Mouse (Mus musculus): ENCODE measurements around the gene Tmem239. TPM values are rescaled to one million over a fixed set of nuclear protein-coding genes. Genes with fewer than 3 reads are reported as not detected.

Tmem239 gene
- polyA plus RNA-seq, 1 experiment from 2014 or later: not detected

GRCm38 (mm10) chr2:130442162-130442561 lies 35.9 kb downstream of the Tmem239 start:
- H3K9ac ChIP-seq: no peak overlapping the region
- H3K27me3 ChIP-seq (ENCODE audit: control insufficient read depth, insufficient read depth, low read length): no peaks in the 10 kb centered on the region
- H3K9me3 ChIP-seq (ENCODE audit: control insufficient read depth, low read length): no peaks in the 10 kb centered on the region
- H3K36me3 ChIP-seq (replicated peaks; ENCODE audit: control insufficient read depth, insufficient read depth): peaks cover 68% of the 10 kb centered on the region
- H3K4me2 ChIP-seq (replicated peaks): no peak overlapping the region
- H3K4me1 ChIP-seq (replicated peaks; ENCODE audit: control insufficient read depth, insufficient read depth, low read length): no peaks in the 10 kb centered on the region
- 84% methylated on average over 10 of the region's 10 CpGs for WGBS
- H3K4me3 ChIP-seq (replicated peaks; ENCODE audit: low read length): no peak overlapping the region
- ATAC-seq (ENCODE audit: low FRiP score) (no peak), DNase-seq (ENCODE audit: low spot score) (no peak)
- no peak overlapping the region for H3K27ac ChIP-seq

GRCm38 (mm10) chr2:130448449-130448848 lies 42.2 kb downstream of the Tmem239 start:
- Histone ChIP-seq H3K36me3 (replicated peaks; ENCODE audit: control insufficient read depth, insufficient read depth) (peaks cover 11% of the 10 kb centered on the region), H3K4me3 (replicated peaks; ENCODE audit: low read length) (no peak overlapping the region), H3K9me3 (ENCODE audit: control insufficient read depth, low read length) (no peaks in the 10 kb centered on the region), H3K4me1 (replicated peaks; ENCODE audit: control insufficient read depth, insufficient read depth, low read length) (peaks cover 33% of the 10 kb centered on the region), H3K9ac (no peak overlapping the region), H3K4me2 (replicated peaks) (no peak overlapping the region), H3K27ac (no peak overlapping the region), H3K27me3 (ENCODE audit: control insufficient read depth, insufficient read depth, low read length) (peaks cover 6% of the 10 kb centered on the region; the same call in 1 of the 2 replicates)
- ATAC-seq (ENCODE audit: low FRiP score) (no peak), DNase-seq (ENCODE audit: low spot score) (no peak)

- 9% methylated on average over 17 of the region's 17 CpGs for WGBS
- Histone ChIP-seq H3K4me1 (replicated peaks; ENCODE audit: control insufficient read depth, insufficient read depth, low read length) (peaks cover 36% of the 10 kb centered on the region), H3K9ac (peak overlapping the region; percentile 96), H3K4me3 (replicated peaks; ENCODE audit: low read length) (peak overlapping the region; percentile 93), H3K4me2 (replicated peaks) (peak overlapping the region; percentile 86), H3K27ac (no peak overlapping the region), H3K9me3 (ENCODE audit: control insufficient read depth, low read length) (no peaks in the 10 kb centered on the region), H3K27me3 (ENCODE audit: control insufficient read depth, insufficient read depth, low read length) (peaks cover 6% of the 10 kb centered on the region; the same call in 1 of the 2 replicates), H3K36me3 (replicated peaks; ENCODE audit: control insufficient read depth, insufficient read depth) (peaks cover 4% of the 10 kb centered on the region)
- ATAC-seq (ENCODE audit: low FRiP score) (peak; percentile 31; the same call in 1 of the 2 replicates), DNase-seq (ENCODE audit: low spot score) (no peak)
Measured at GRCm38 (mm10) chr2:130449021-130449793, 42.9 kb downstream of the Tmem239 start.

GRCm38 (mm10) chr2:130449794-130450433 lies 43.6 kb downstream of the Tmem239 start, which contains the start of gene Ptpra:
TSS of gene Ptpra (plus strand) at chr2:130450278.
- H3K36me3 ChIP-seq (replicated peaks; ENCODE audit: control insufficient read depth, insufficient read depth): no peaks in the 10 kb centered on the region; the same call in 1 of the 2 replicates
- 0% methylated on average over 39 of the region's 50 CpGs for WGBS
- peak; percentile 97 for ATAC-seq (ENCODE audit: low FRiP score)
- H3K4me2 ChIP-seq (replicated peaks): peak within 1 kb of the TSS; percentile 86
- H3K9me3 ChIP-seq (ENCODE audit: control insufficient read depth, low read length): no peaks in the 10 kb centered on the region
- peak within 1 kb of the TSS; percentile 93 for H3K4me3 ChIP-seq (replicated peaks; ENCODE audit: low read length)
- H3K27me3 ChIP-seq (ENCODE audit: control insufficient read depth, insufficient read depth, low read length): peaks cover 6% of the 10 kb centered on the region; the same call in 1 of the 2 replicates
- peaks cover 36% of the 10 kb centered on the region for H3K4me1 ChIP-seq (replicated peaks; ENCODE audit: control insufficient read depth, insufficient read depth, low read length)
- H3K9ac ChIP-seq: peak within 1 kb of the TSS; percentile 96
- H3K27ac ChIP-seq: peak within 1 kb of the TSS; percentile 90
- DNase-seq (ENCODE audit: low spot score): peak; percentile 87

GRCm38 (mm10) chr2:130450434-130450796 lies 44.1 kb downstream of the Tmem239 start:
- peak; percentile 87 for ATAC-seq (ENCODE audit: low FRiP score)

GRCm38 (mm10) chr2:130451086-130451726 lies 44.9 kb downstream of the Tmem239 start:
- 73% methylated on average over 14 of the region's 14 CpGs for WGBS
- peaks cover 36% of the 10 kb centered on the region for H3K4me1 ChIP-seq (replicated peaks; ENCODE audit: control insufficient read depth, insufficient read depth, low read length)
- no peak overlapping the region for H3K27ac ChIP-seq
- no peaks in the 10 kb centered on the region for H3K9me3 ChIP-seq (ENCODE audit: control insufficient read depth, low read length)
- H3K4me2 ChIP-seq (replicated peaks): peak overlapping the region; percentile 86
- ATAC-seq (ENCODE audit: low FRiP score) (no peak), DNase-seq (ENCODE audit: low spot score) (no peak)
- peak overlapping the region; percentile 93 for H3K4me3 ChIP-seq (replicated peaks; ENCODE audit: low read length)
- H3K27me3 ChIP-seq (ENCODE audit: control insufficient read depth, insufficient read depth, low read length): peaks cover 6% of the 10 kb centered on the region; the same call in 1 of the 2 replicates
- peak overlapping the region; percentile 96 for H3K9ac ChIP-seq
- no peaks in the 10 kb centered on the region for H3K36me3 ChIP-seq (replicated peaks; ENCODE audit: control insufficient read depth, insufficient read depth)

More at GRCm38 (mm10) chr2:130450434-130450796, 44.1 kb downstream of the Tmem239 start:
- peak overlapping the region; percentile 90 for H3K27ac ChIP-seq
- peaks cover 36% of the 10 kb centered on the region for H3K4me1 ChIP-seq (replicated peaks; ENCODE audit: control insufficient read depth, insufficient read depth, low read length)
- DNase-seq (ENCODE audit: low spot score): no peak
- H3K4me2 ChIP-seq (replicated peaks): peak overlapping the region; percentile 86
- no peaks in the 10 kb centered on the region for H3K9me3 ChIP-seq (ENCODE audit: control insufficient read depth, low read length)
- H3K4me3 ChIP-seq (replicated peaks; ENCODE audit: low read length): peak overlapping the region; percentile 93
- peak overlapping the region; percentile 96 for H3K9ac ChIP-seq
- H3K27me3 ChIP-seq (ENCODE audit: control insufficient read depth, insufficient read depth, low read length): peaks cover 6% of the 10 kb centered on the region; the same call in 1 of the 2 replicates
- WGBS: under 1% methylated on average over 39 of the region's 47 CpGs
- no peaks in the 10 kb centered on the region; the same call in 1 of the 2 replicates for H3K36me3 ChIP-seq (replicated peaks; ENCODE audit: control insufficient read depth, insufficient read depth)

- Histone ChIP-seq H3K9ac (peak overlapping the region; percentile 96; the same call in 1 of the 2 replicates), H3K9me3 (ENCODE audit: control insufficient read depth, low read length) (no peaks in the 10 kb centered on the region), H3K4me2 (replicated peaks) (peak overlapping the region; percentile 86), H3K27me3 (ENCODE audit: control insufficient read depth, insufficient read depth, low read length) (peaks cover 6% of the 10 kb centered on the region; the same call in 1 of the 2 replicates), H3K27ac (no peak overlapping the region), H3K36me3 (replicated peaks; ENCODE audit: control insufficient read depth, insufficient read depth) (no peaks in the 10 kb centered on the region), H3K4me1 (replicated peaks; ENCODE audit: control insufficient read depth, insufficient read depth, low read length) (peaks cover 36% of the 10 kb centered on the region), H3K4me3 (replicated peaks; ENCODE audit: low read length) (peak overlapping the region; percentile 93; the same call in 1 of the 2 replicates)
- ATAC-seq (ENCODE audit: low FRiP score) (no peak), DNase-seq (ENCODE audit: low spot score) (no peak)
- WGBS: 69% methylated on average over 3 of the region's 3 CpGs
Measured at GRCm38 (mm10) chr2:130451727-130452090, 45.4 kb downstream of the Tmem239 start.

GRCm38 (mm10) chr2:130452266-130452665 lies 46.0 kb downstream of the Tmem239 start:
- H3K36me3 ChIP-seq (replicated peaks; ENCODE audit: control insufficient read depth, insufficient read depth): no peaks in the 10 kb centered on the region
- no peak overlapping the region for H3K9ac ChIP-seq
- ATAC-seq (ENCODE audit: low FRiP score) (no peak), DNase-seq (ENCODE audit: low spot score) (no peak)
- H3K4me3 ChIP-seq (replicated peaks; ENCODE audit: low read length): no peak overlapping the region
- H3K4me2 ChIP-seq (replicated peaks): no peak overlapping the region
- H3K9me3 ChIP-seq (ENCODE audit: control insufficient read depth, low read length): no peaks in the 10 kb centered on the region
- H3K27ac ChIP-seq: no peak overlapping the region
- WGBS: 56% methylated on average over 2 of the region's 2 CpGs
- H3K27me3 ChIP-seq (ENCODE audit: control insufficient read depth, insufficient read depth, low read length): peaks cover 6% of the 10 kb centered on the region; the same call in 1 of the 2 replicates
- peaks cover 36% of the 10 kb centered on the region for H3K4me1 ChIP-seq (replicated peaks; ENCODE audit: control insufficient read depth, insufficient read depth, low read length)

- WGBS: 73% methylated on average over 6 of the region's 6 CpGs
- no peak overlapping the region for H3K4me2 ChIP-seq (replicated peaks)
Measured at GRCm38 (mm10) chr2:130453421-130453820, 47.1 kb downstream of the Tmem239 start.

More at GRCm38 (mm10) chr2:130453421-130453820, 47.1 kb downstream of the Tmem239 start:
- H3K4me1 ChIP-seq (replicated peaks; ENCODE audit: control insufficient read depth, insufficient read depth, low read length): peaks cover 36% of the 10 kb centered on the region
- ATAC-seq (ENCODE audit: low FRiP score) (no peak), DNase-seq (ENCODE audit: low spot score) (no peak)
- no peaks in the 10 kb centered on the region for H3K36me3 ChIP-seq (replicated peaks; ENCODE audit: control insufficient read depth, insufficient read depth)
- H3K4me3 ChIP-seq (replicated peaks; ENCODE audit: low read length): no peak overlapping the region
- H3K9me3 ChIP-seq (ENCODE audit: control insufficient read depth, low read length): no peaks in the 10 kb centered on the region
- peaks cover 1% of the 10 kb centered on the region; the same call in 1 of the 2 replicates for H3K27me3 ChIP-seq (ENCODE audit: control insufficient read depth, insufficient read depth, low read length)
- no peak overlapping the region for H3K9ac ChIP-seq
- H3K27ac ChIP-seq: no peak overlapping the region
